Mouse (Mus musculus): ENCODE measurements around the gene Fbxo28. TPM values are rescaled to one million over a fixed set of nuclear protein-coding genes. Genes with fewer than 3 reads are reported as not detected.
A peak's percentile ranks its signal among the peaks of the same experiment; 100 is the strongest.

The Fbxo28 gene
- 10 to 100 TPM; 59.6 TPM for total RNA-seq (2021)
- long read RNA-seq, experiment 1, full-length matches to known transcripts, result 43 of 62 reads
- long read RNA-seq, experiment 1, partial matches to known transcripts, result 1 of 62 reads
- long read RNA-seq, experiment 1, other reads (novel, unspliced or antisense), result 18 of 62 reads
- long read RNA-seq, experiment 2, full-length matches to known transcripts, result 23 of 31 reads
- long read RNA-seq, experiment 2, partial matches to known transcripts, result 0 of 31 reads
- long read RNA-seq, experiment 2, other reads (novel, unspliced or antisense), result 8 of 31 reads

DNA sequence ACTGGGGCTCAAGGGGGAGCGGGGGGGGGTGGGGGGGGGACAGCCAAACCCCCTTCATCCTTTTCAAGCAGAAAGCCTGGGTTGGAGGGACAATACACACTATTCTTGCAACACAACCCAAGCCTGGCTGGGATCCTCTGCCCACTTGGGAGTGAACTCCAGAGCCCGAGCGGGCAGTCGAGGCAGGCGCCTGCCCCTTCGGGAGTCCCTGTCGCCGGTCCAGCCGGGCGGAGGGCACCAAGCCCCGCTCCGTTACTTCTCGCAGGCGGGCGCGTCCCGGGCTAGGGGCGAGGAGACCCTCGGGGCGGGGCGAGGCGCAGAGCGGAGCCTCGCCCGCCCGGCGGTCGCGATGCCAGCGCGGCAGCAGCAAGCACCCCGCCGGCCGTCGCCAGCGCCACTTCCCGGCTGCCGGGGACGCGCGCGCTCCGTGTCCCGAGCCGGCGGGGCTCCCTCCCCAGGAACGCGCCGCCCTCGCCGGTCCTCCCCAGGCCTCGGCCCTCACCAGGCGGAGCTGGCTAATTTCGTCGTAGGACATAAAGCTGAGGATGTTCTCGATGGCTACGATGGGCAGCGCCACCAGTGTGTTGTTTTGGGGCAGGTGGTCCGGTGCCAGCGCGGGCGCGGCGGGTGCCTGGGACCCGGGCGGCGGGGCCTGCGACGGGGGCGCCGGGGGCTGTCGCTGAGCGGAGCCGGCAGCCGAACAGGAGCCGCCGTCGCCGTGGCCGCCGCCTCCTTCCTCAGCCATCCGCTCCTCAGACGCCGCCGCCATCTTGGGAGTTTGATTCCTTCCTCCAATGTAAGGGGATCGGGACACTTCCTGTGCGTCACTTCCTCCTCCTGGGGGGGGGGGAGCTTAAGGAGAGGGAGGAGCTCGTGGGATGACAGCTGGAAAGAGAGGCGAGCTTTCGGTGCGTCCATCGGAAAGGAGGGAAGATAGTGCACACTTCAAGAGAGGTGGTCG lies at the start of gene Fbxo28:
Gene Fbxo28, minus strand, starts transcription at position 809 of the 961 bp plus-strand sequence.
- peak; percentile 87 to 88 for DNase-seq (ENCODE audit: low spot score in 2 of 2)

DNA sequence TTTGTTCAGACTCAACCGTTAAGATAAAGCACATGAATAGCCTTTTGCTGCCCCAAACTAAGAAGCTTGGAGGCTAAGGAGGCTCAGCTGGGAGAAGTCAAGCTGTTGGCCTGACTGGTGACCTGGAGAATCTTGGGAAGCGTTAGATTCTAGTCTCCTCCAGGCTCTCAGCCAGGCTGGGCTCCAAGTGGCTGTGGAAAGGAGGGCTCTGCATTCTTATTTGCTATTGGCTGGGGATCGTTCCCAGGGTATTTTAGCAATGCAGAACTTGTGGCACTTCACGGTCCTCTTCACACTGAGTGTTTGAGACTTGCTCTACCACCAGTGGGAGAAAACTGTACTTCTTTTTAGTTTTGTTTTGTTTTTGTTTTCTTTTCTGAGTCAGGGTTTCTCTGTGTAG lies 47.3 kb upstream of the Fbxo28 start:
- no peak for DNase-seq (ENCODE audit: low spot score in 2 of 2)

GRCm38 (mm10) chr1:182386449-182386848 lies 45.0 kb upstream of the Fbxo28 start:
- no peak for DNase-seq (ENCODE audit: low spot score in 2 of 2)

GRCm38 (mm10) chr1:182383096-182383495 lies 41.7 kb upstream of the Fbxo28 start:
- no peak for DNase-seq (ENCODE audit: low spot score in 2 of 2)

DNA sequence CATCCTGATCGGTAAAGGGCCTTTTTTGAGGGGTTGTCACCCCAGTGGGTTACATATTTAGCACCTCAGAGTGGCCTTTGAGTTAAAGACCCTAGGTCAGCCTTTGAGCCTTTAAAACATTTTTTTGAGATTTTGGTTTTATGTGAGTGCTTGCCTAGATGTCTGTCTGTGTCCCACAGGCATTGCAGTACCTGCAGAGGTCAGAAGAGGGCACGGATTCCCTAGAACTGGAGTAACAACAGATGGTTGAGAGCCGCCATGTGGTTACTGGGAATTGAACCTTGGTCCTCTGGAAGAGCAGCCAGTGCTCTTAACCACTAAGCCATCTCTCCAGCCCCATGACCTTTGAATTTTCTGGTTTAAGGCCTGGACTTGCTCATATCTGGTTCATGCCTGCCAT lies 39.9 kb upstream of the Fbxo28 start:
- DNase-seq (ENCODE audit: low spot score in 2 of 2), result no peak

GRCm38 (mm10) chr1:182380683-182381082 lies 39.3 kb upstream of the Fbxo28 start:
- no peak for DNase-seq (ENCODE audit: low spot score in 2 of 2)

DNA sequence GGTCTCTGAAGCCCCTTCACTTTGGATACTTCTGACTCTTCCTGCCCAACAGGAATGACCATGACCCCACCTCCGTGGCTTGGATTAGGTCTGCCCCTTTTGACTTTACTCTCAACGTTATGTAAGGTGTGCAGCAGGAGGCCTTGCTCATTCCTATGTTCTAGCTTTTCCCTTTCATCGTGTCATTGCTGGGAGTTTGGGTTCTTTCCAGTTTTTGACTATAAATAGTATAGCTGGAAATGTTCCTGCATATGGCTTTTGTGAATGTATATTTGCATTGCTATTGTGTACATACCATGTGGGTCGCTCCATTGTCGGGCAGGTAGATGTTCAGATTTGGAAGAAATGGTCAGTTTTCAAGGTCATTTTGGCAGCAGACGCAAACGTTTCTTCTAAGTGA lies 37.4 kb upstream of the Fbxo28 start:
- no peak for DNase-seq (ENCODE audit: low spot score in 2 of 2)

DNA sequence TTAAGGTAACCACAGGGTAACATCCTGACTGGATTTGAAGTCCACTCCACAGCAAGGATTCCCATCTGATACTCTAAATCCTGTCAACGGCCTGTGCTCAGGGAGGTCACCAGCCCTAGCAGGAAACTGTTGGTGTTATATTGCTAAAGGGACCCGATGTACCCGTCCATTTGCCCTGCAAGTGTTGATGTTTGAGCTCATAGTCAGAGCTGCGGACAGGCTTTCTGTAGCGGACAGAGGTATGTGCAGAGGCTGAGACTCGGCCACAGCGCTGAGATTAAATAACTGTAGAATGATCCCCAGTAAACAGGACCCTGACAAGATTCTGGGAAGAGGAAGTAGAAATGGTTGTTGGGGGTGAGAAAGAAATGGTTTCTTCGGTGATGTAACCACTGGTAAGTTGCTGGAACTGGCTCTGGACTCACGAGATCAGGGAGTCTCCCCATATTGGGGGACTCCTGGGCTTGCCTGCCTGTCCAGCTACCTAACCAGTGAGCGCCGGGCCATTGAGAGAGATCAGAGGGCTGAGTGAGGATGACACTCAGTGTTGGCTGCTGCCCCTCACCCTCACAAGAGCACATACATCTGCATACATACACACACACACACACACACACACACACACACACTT lies 36.9 kb upstream of the Fbxo28 start:
- no peak for DNase-seq (ENCODE audit: low spot score in 2 of 2)

DNA sequence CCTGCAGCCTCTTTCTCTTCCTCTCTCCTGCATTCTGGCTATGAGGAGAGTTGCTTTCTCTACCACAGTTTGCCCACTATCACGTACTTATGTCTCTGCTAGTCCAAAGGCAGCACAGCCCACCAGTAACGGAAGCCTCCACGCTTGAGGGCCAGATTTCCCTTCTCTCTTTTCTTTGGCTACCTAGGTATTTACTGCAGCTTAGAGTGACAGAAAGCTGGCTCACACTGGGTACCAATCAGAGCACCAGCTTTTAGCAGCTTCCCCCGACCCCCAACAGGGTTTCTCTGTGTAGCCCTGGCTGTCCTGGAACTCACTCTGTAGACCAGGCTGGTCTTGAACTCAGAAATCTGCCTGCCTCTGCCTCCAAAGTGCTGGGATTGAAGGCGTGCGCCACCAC lies 36.1 kb upstream of the Fbxo28 start:
- DNase-seq (ENCODE audit: low spot score in 2 of 2), result no peak

DNA sequence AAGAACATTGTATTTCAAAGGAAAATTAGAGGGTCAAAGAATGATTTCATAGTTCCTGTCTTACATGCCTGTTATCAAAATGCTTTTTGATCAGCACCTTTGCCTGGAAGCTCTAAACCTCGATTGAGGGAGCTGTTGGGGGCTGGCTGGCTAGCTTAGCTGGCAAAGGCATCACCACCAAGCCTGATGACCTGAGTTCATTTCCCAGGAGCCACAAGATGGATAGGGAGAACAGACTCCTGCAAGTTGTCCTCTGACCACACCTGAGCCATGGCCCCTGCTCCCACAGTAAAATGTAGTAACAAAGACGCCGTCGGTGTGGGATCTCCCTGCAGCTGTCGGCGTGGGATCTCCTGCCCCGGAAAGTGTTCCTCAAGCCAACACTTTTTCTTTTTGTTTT lies 35.4 kb upstream of the Fbxo28 start:
- no peak for DNase-seq (ENCODE audit: low spot score in 2 of 2)

GRCm38 (mm10) chr1:182376221-182376620 lies 34.8 kb upstream of the Fbxo28 start:
- peak; percentile 15 to 17 for DNase-seq (ENCODE audit: low spot score in 2 of 2)

GRCm38 (mm10) chr1:182371891-182372290 lies 30.5 kb upstream of the Fbxo28 start:
- DNase-seq (ENCODE audit: low spot score in 2 of 2), result no peak

- no peak for DNase-seq (ENCODE audit: low spot score in 2 of 2)
Observed at GRCm38 (mm10) chr1:182369435-182369834, 28.0 kb upstream of the Fbxo28 start.

DNA sequence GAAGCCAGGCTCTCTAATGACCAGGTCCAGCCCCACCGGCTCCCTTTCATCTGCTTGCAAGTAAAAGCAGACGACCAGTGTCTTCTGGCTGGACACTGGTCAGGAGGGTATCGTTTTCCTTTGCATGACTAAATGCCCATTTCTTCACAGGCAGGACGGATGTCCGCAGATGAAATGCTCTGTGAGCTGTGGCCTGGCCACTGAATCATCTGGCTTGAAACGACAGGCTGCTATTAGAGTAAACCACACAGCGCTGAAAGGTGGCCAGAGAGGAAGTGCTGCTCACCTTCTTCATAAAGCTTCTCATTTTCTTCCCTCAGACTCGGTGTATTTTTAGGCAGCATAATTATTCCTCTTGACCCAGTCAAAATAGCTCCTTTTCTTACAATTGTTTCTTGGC lies 27.4 kb upstream of the Fbxo28 start:
- no peak for DNase-seq (ENCODE audit: low spot score in 2 of 2)

DNA sequence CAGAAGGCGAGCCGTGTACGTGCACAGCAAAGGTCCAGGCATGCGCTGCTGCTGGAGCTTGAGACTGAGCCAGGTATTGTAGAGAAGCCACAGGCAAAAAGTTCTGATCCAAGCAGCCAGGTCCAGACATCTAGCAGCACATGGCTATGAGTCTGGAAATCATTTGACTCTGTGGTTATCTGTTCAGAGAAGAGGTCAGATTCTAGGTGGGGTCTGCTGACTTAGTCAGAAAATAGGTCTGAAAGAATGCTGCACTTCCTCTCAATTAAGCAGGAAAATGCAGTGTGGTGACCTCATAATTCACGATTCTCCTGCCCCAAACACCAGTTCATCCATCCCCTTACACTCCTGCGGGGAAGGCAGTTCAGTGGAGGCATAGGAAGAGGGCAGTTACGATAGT lies 26.9 kb upstream of the Fbxo28 start:
- DNase-seq (ENCODE audit: low spot score in 2 of 2), result no peak

GRCm38 (mm10) chr1:182363683-182364404 lies 22.4 kb upstream of the Fbxo28 start:
- no peak for DNase-seq (ENCODE audit: low spot score in 2 of 2)

DNA sequence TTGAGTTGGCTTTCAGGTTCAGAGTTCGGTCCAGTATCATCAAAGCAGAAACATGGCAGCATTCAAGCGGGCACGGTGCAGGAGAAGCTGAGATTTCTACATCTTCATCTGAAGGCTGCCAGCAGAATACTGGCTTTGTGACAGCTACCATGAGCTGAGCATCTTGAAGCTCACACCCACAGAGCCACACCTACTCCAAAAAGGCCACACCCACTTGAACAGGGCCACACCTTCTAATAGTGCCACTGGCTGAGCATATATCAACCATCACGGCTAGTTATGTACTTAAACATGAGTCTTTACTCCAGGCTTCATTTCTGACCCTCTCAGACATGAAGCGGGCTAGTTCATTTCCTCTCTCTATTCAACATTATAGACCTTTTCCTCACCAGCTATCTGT lies 21.3 kb upstream of the Fbxo28 start:
- no peak for DNase-seq (ENCODE audit: low spot score in 2 of 2)

- DNase-seq (ENCODE audit: low spot score in 2 of 2), result no peak
Observed at GRCm38 (mm10) chr1:182358133-182358532, 16.7 kb upstream of the Fbxo28 start.

GRCm38 (mm10) chr1:182354504-182355147 lies 13.2 kb upstream of the Fbxo28 start:
- no peak for DNase-seq (ENCODE audit: low spot score in 2 of 2)

- no peak for DNase-seq (ENCODE audit: low spot score in 2 of 2)
Observed at GRCm38 (mm10) chr1:182349557-182349956, 8.1 kb upstream of the Fbxo28 start.

DNA sequence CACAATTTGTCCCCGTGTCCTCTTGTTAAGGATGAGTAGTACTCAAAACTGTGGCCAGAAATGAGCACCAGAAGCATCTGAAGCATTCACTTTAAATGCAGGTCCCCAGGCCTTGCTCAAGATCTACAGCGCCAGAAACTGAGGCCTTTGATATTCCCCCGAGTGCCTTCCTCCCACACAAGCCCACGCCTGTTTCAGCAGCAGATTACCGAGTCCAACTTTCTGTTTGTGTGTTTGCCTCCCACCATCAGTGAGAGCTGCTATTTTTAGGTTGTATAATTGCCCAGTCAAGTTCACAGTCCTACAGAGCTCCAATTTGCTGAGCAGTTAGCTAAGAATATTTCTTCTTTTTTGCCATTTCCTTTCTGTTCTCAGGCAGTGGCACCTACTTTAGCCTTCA lies 5.1 kb upstream of the Fbxo28 start:
- peak; percentile 34 to 70 for DNase-seq (ENCODE audit: low spot score in 2 of 2)
